Mouse (Mus musculus): Measurements from ENCODE around the gene Mmp15. TPM values are rescaled to one million over a fixed set of nuclear protein-coding genes. Genes with fewer than 3 reads are reported as not detected.
"Not testable (repeated sequence)": the region's sequence is repeated elsewhere in the genome, so short reads cannot be mapped to it uniquely, and the experiment has no call there.

Mmp15 gene
- total RNA-seq, 2 experiments from 2014 or later: 16.7 to 21.0 TPM

DNA sequence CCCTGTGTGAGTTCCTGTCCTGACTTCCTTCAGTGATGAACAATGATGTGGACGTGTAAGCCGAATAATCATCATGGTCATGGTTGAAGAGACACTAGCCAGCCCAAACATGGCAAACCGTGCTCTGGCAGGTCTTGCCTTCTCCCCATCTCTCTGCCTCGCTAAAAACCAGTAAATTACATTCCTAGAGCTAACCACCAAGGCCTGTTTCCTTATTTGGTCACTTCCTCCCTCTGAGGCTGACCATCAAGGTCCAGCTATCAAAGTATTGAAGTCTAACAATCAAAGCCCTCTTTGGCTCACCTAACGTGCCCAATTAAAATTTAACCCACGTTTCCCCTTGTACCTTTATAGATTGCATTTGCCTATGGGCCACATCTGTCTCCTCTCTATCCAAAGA, 10.2 kb downstream of the Mmp15 start:
- intact Hi-C loops (cut with DNase I): no loop called here

DNA sequence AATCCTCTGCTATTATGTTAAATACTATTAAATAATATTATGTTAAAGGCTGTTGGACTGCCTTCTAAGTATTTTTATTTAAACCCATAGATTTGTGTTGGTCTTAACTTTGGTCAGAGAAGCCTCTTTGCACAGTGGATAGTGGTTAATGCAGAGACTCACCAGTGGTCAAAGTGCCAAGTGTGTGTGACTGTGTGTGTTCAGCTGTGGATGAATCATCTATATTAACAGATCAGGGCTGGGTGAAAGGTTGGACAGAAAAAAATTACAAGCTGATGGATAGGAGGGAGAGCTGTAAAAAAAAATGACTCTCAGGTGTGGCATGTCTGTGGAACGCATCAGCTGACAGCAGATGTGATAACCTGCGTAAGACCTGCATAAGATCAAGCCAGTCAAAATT, 11.8 kb downstream of the Mmp15 start:
- no peak overlapping the region for H3K4me3 ChIP-seq
- no peak for DNase-seq (ENCODE audit: extremely low spot score in 1 of 2, low spot score in 2 of 2)
- H3K27ac ChIP-seq: no peak overlapping the region
- intact Hi-C loops (cut with DNase I): no loop called here
- TF ChIP-seq CTCF (IDR thresholded peaks at IDR 0.05): no peak

More for the DNA sequence above, 10.2 kb downstream of the Mmp15 start:
- H3K27ac ChIP-seq: no peak overlapping the region
- DNase-seq (ENCODE audit: extremely low spot score in 1 of 2, low spot score in 2 of 2): no peak
- H3K4me3 ChIP-seq: no peak overlapping the region
- no peak for TF ChIP-seq CTCF (IDR thresholded peaks at IDR 0.05)

DNA sequence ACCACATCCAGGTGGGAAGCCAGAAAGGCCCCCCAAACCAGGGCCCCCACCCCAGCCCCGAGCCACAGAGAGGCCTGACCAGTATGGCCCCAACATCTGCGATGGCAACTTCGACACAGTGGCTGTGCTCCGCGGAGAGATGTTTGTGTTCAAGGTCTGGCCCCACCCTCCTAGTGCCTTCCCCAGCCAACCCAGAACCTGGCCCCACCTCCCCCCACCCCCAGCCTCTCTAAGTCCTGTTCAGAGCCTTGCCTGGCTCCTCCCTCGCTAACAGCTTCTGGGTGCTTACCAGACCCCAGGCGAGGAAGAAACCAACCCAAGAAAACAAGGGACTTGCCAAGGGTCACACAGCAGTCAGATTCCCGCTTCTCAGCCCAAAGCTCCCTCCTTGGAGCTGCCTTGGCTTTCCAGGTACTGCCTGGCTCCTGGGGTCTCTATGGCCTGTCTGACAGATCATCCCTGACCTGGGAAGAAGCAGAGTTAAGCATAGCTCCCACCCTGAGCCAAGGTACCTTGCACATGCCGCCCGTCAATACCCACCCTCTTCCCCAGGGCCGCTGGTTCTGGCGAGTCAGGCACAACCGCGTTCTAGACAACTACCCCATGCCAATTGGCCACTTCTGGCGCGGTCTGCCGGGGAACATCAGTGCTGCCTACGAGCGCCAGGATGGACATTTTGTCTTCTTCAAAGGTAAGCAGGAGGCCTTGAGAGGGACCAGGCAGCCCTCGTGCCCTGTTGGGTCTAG, 17.7 kb downstream of the Mmp15 start:
- TF ChIP-seq CTCF (IDR thresholded peaks at IDR 0.05): no peak
- Histone ChIP-seq H3K27ac (no peak overlapping the region), H3K4me3 (no peak overlapping the region)
- intact Hi-C loops (cut with DNase I): no loop called here
- DNase-seq (ENCODE audit: extremely low spot score in 1 of 2, low spot score in 2 of 2): no peak

GRCm38 (mm10) chr8:95373389-95374002, 21.4 kb downstream of the Mmp15 start:
- TF ChIP-seq CTCF (IDR thresholded peaks at IDR 0.05): no peak
- DNase-seq (ENCODE audit: extremely low spot score in 1 of 2, low spot score in 2 of 2): no peak
- Histone ChIP-seq H3K27ac (no peak overlapping the region), H3K4me3 (no peak overlapping the region)
- intact Hi-C loops (cut with DNase I): no loop called here

- H3K4me3 ChIP-seq: no peak overlapping the region
- intact Hi-C loops (cut with DNase I): no loop called here
Measured at GRCm38 (mm10) chr8:95374429-95374828, 22.4 kb downstream of the Mmp15 start.

GRCm38 (mm10) chr8:95375374-95375930, 23.4 kb downstream of the Mmp15 start:
- intact Hi-C loops (cut with DNase I): no loop called here
- no peak overlapping the region for H3K4me3 ChIP-seq
- TF ChIP-seq CTCF (IDR thresholded peaks at IDR 0.05): no peak
- H3K27ac ChIP-seq: no peak overlapping the region
- DNase-seq (ENCODE audit: extremely low spot score in 1 of 2, low spot score in 2 of 2): no peak

More at GRCm38 (mm10) chr8:95374429-95374828, 22.4 kb downstream of the Mmp15 start:
- no peak for DNase-seq (ENCODE audit: extremely low spot score in 1 of 2, low spot score in 2 of 2)
- no peak for TF ChIP-seq CTCF (IDR thresholded peaks at IDR 0.05)
- H3K27ac ChIP-seq: no peak overlapping the region

- Histone ChIP-seq H3K27ac (no peak overlapping the region), H3K4me3 (no peak overlapping the region)
- intact Hi-C loops (cut with DNase I): no loop called here
- no peak for DNase-seq (ENCODE audit: extremely low spot score in 1 of 2, low spot score in 2 of 2)
- no peak for TF ChIP-seq CTCF (IDR thresholded peaks at IDR 0.05)
Measured at GRCm38 (mm10) chr8:95376309-95376999, 24.4 kb downstream of the Mmp15 start.

GRCm38 (mm10) chr8:95377101-95377500, 25.0 kb downstream of the Mmp15 start:
- intact Hi-C loops (cut with DNase I): no loop called here
- H3K27ac ChIP-seq: no peak overlapping the region
- no peak for DNase-seq (ENCODE audit: extremely low spot score in 1 of 2, low spot score in 2 of 2)
- H3K4me3 ChIP-seq: no peak overlapping the region
- no peak for TF ChIP-seq CTCF (IDR thresholded peaks at IDR 0.05)

- intact Hi-C loops (cut with DNase I): no loop called here
- no peak for DNase-seq (ENCODE audit: extremely low spot score in 1 of 2, low spot score in 2 of 2)
- no peak for TF ChIP-seq CTCF (IDR thresholded peaks at IDR 0.05)
- Histone ChIP-seq H3K4me3 (no peak overlapping the region), H3K27ac (no peak overlapping the region)
Measured at GRCm38 (mm10) chr8:95377863-95378291, 25.8 kb downstream of the Mmp15 start.

DNA sequence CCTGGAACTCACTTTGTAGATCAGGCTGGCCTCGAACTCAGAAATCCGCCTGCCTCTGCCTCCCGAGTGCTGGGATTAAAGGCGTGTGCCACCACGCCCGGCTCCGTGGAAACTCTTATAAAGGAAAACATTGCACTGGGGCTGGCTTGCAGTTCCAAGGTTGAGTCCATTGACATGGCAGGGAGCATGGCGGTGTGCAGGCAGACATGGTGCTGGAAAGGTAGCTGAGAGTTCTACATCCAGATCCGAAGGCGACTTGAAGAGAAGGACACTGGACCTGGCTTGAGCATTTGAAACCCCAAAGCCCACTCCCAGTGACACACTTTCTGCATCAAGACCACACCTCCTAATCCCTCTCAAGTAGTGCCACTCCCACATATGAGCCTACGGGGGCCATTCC, 26.9 kb downstream of the Mmp15 start:
- H3K4me3 ChIP-seq; DNase-seq (ENCODE audit: extremely low spot score in 1 of 2, low spot score in 2 of 2); H3K27ac ChIP-seq; intact Hi-C loops (cut with DNase I): not testable (repeated sequence)

GRCm38 (mm10) chr8:95380953-95381352, 28.9 kb downstream of the Mmp15 start:
- intact Hi-C loops (cut with DNase I): no loop called here
- Histone ChIP-seq H3K4me3 (no peak overlapping the region), H3K27ac (no peak overlapping the region)
- no peak for DNase-seq (ENCODE audit: extremely low spot score in 1 of 2, low spot score in 2 of 2)
- no peak for TF ChIP-seq CTCF (IDR thresholded peaks at IDR 0.05)

DNA sequence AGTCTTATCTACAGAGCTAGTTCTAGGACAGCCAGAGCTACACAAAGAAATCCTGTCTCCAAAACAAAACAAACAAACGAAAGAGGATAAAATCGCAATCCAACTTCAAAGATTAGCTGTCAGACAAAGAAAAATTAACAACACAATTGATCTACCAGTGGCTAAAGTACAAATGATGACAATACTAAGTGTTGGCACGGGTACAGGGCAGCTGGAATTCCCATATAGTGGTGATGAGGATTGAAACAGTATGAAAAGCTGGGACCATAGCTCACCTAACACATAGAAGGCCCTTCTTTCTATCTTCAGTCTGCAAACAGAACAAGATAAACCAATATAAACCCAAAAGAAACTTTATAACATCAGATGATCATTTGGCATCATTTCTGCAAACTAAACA, 29.5 kb downstream of the Mmp15 start:
- intact Hi-C loops (cut with DNase I): no loop called here
- no peak for TF ChIP-seq CTCF (IDR thresholded peaks at IDR 0.05)
- no peak overlapping the region for H3K27ac ChIP-seq
- H3K4me3 ChIP-seq: no peak overlapping the region
- DNase-seq (ENCODE audit: extremely low spot score in 1 of 2, low spot score in 2 of 2): no peak
